Comparison of ENCODE assay signal across 13 mouse cellular contexts in the genomic region with DNA sequence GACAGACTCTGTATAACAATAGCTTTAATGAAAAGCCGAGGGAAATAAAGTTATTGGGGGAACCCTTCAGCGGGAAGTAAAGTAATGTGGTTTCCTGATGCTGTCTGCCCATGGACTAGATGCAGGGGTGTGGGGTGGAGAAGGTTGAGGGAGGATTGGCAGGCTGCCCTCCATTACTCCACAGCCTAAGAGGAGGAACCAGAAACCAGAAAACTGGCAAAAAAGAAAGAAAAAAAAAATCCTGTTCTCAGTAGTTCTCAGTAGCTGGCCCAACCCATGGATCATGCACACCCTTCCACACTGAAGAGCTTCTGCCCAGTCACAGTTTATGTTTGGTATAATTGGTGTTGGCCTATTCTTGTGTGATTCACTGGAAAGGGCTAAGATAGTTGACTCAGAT. TPM values are rescaled to one million over a fixed set of nuclear protein-coding genes. Genes with fewer than 3 reads are reported as not detected.
DNase-seq lines count a peak whose midpoint lies in the region; ATAC-seq lines count a peak whose summit lies in the region.
"Had no signal": no experiment of that assay in that cellular context is flagged by ENCODE, and none has a peak within 500 bp of the region (broad histone marks: within the 10 kb centered on the region; RNA-seq: fewer than 3 reads in every experiment).

No protein-coding gene starts in this region.

- no peak overlapping the region for H3K9ac ChIP-seq in forebrain, embryonic 11.5 days (ENCODE audit: low read length)
- H3K9ac ChIP-seq in forebrain, embryonic 14.5 days (ENCODE audit: low read length) = no peak overlapping the region
- no peak overlapping the region for H3K9ac ChIP-seq in midbrain, embryonic 15.5 days
- H3K9ac ChIP-seq: heart, embryonic 13.5 days; intestine, embryonic 15.5 days; neural tube, embryonic 13.5 days had no signal

- no peak overlapping the region for H3K4me2 ChIP-seq in forebrain, embryonic 11.5 days (ENCODE audit: low read depth, low read length, severe bottlenecking)
- no peak overlapping the region for H3K4me2 ChIP-seq in forebrain, embryonic 14.5 days (ENCODE audit: low read length)
- H3K4me2 ChIP-seq in midbrain, embryonic 15.5 days = no peak overlapping the region
- H3K4me2 ChIP-seq: heart, embryonic 13.5 days; intestine, embryonic 15.5 days; neural tube, embryonic 13.5 days had no signal

- H3K4me1 ChIP-seq in forebrain, embryonic 11.5 days (replicated peaks; ENCODE audit: control insufficient read depth, insufficient read depth, low read length) = no peaks in the 10 kb centered on the region
- no peaks in the 10 kb centered on the region for H3K4me1 ChIP-seq in forebrain, embryonic 14.5 days (ENCODE audit: control insufficient read depth, insufficient read depth, low read length)
- peaks cover 28% of the 10 kb centered on the region for H3K4me1 ChIP-seq in heart, embryonic 10.5 days
- 0 out of 2 replicates have a peak, but pooled peaks cover 2% of the 10 kb centered on the region for H3K4me1 ChIP-seq in midbrain, embryonic 15.5 days

- no peaks in the 10 kb centered on the region for H3K36me3 ChIP-seq in forebrain, embryonic 11.5 days (ENCODE audit: control insufficient read depth, insufficient read depth, low read length)
- H3K36me3 ChIP-seq in forebrain, embryonic 14.5 days (ENCODE audit: control insufficient read depth, insufficient read depth, low read length) = no peaks in the 10 kb centered on the region
- no peaks in the 10 kb centered on the region for H3K36me3 ChIP-seq in heart, embryonic 10.5 days
- no peaks in the 10 kb centered on the region for H3K36me3 ChIP-seq in midbrain, embryonic 15.5 days (replicated peaks)
- H3K36me3 ChIP-seq: heart, embryonic 13.5 days; intestine, embryonic 15.5 days; neural tube, embryonic 13.5 days had no signal

- no peak for ATAC-seq in forebrain, embryonic 11.5 days (replicated peaks; ENCODE audit: low FRiP score)
- ATAC-seq in forebrain, embryonic 14.5 days = no peak
- ATAC-seq in frontal cortex, adult (ENCODE audit: low TSS enrichment) = no peak
- no peak for ATAC-seq in midbrain, embryonic 15.5 days (replicated peaks)
- ATAC-seq: intestine, embryonic 15.5 days had no signal

- peak; percentile 19 for DNase-seq in forebrain, embryonic 11.5 days (ENCODE audit: low spot score)
- DNase-seq in forebrain, embryonic 14.5 days (ENCODE audit: low spot score) = no peak
- peak; percentile 51 for DNase-seq in urinary bladder, postnatal 14 days (ENCODE audit: low spot score)
- no peak for DNase-seq in urinary bladder, postnatal 10 days (ENCODE audit: low spot score)
- DNase-seq in heart, embryonic 10.5 days (ENCODE audit: low spot score) = peak; percentile 58
- DNase-seq in embryo, embryonic 10.5 days (ENCODE audit: low spot score) = no peak
- DNase-seq: cerebellum, adult 9-10 months had no signal

- H3K4me3 ChIP-seq in forebrain, embryonic 11.5 days (ENCODE audit: low read depth, low read length) = no peak overlapping the region
- H3K4me3 ChIP-seq in forebrain, embryonic 14.5 days (ENCODE audit: low read depth, low read length) = no peak overlapping the region
- no peak overlapping the region for H3K4me3 ChIP-seq in heart, embryonic 10.5 days
- H3K4me3 ChIP-seq in midbrain, embryonic 15.5 days = no peak overlapping the region
- H3K4me3 ChIP-seq: heart, embryonic 13.5 days; intestine, embryonic 15.5 days; neural tube, embryonic 13.5 days had no signal

- no peaks in the 10 kb centered on the region for H3K9me3 ChIP-seq in forebrain, embryonic 11.5 days (ENCODE audit: control insufficient read depth, low read length)
- no peaks in the 10 kb centered on the region for H3K9me3 ChIP-seq in forebrain, embryonic 14.5 days (replicated peaks; ENCODE audit: control insufficient read depth, low read length)
- H3K9me3 ChIP-seq in heart, embryonic 10.5 days = no peaks in the 10 kb centered on the region
- H3K9me3 ChIP-seq in midbrain, embryonic 15.5 days = no peaks in the 10 kb centered on the region
- H3K9me3 ChIP-seq: heart, embryonic 13.5 days; intestine, embryonic 15.5 days; neural tube, embryonic 13.5 days had no signal

- H3K27ac ChIP-seq in forebrain, embryonic 11.5 days (ENCODE audit: low read depth, low read length) = no peak overlapping the region
- no peak overlapping the region for H3K27ac ChIP-seq in forebrain, embryonic 14.5 days (ENCODE audit: low read depth, low read length)
- no peak overlapping the region for H3K27ac ChIP-seq in heart, embryonic 10.5 days
- H3K27ac ChIP-seq in midbrain, embryonic 15.5 days = no peak overlapping the region
- H3K27ac ChIP-seq: intestine, embryonic 15.5 days; neural tube, embryonic 13.5 days had no signal

- WGBS in forebrain, embryonic 11.5 days = 89% methylated on average over 2 of the region's 2 CpGs
- WGBS in forebrain, embryonic 14.5 days = 91% methylated on average over 2 of the region's 2 CpGs
- WGBS in heart, embryonic 10.5 days = 82% methylated on average over 2 of the region's 2 CpGs
- WGBS in midbrain, embryonic 15.5 days = 77% methylated on average over 2 of the region's 2 CpGs

- no peaks in the 10 kb centered on the region for H3K27me3 ChIP-seq in forebrain, embryonic 11.5 days (ENCODE audit: control insufficient read depth, insufficient read depth, low read length)
- H3K27me3 ChIP-seq in forebrain, embryonic 14.5 days (replicated peaks; ENCODE audit: control insufficient read depth, insufficient read depth, low read length) = no peaks in the 10 kb centered on the region
- peaks cover 17% of the 10 kb centered on the region for H3K27me3 ChIP-seq in heart, embryonic 10.5 days (ENCODE audit: insufficient read depth, poor library complexity, severe bottlenecking)
- no peaks in the 10 kb centered on the region for H3K27me3 ChIP-seq in midbrain, embryonic 15.5 days (replicated peaks)
- H3K27me3 ChIP-seq: intestine, embryonic 15.5 days; neural tube, embryonic 13.5 days had no signal

RNA-seq across cellular contexts. Expression of a gene that starts 27.6 kb away (rescaled TPM):
- polyA plus RNA-seq in forebrain, embryonic 11.5 days (2014; fragmentation: Nextera tagmentation; extraction: Ambion mirVana) = 0.21 TPM in 1 of 2 replicates, not detected in the other
- polyA plus RNA-seq in forebrain, embryonic 14.5 days (2014; fragmentation: Nextera tagmentation; extraction: Ambion mirVana) = not detected in 2 replicates
- polyA plus RNA-seq in heart, embryonic 10.5 days (2016; fragmentation: Nextera tagmentation; extraction: Ambion mirVana) = 0.70 and 0.73 TPM in 2 replicates
- 0.18 TPM in 1 of 2 replicates, not detected in the other for polyA plus RNA-seq in midbrain, embryonic 15.5 days (2015; fragmentation: Nextera tagmentation; extraction: Ambion mirVana)
- polyA plus RNA-seq: lung, embryonic 16.5 days; neural tube, embryonic 13.5 days had no signal

RNA-seq across cellular contexts. Expression of a gene that starts 27.7 kb away (rescaled TPM):
- polyA plus RNA-seq in forebrain, embryonic 11.5 days (2014; fragmentation: Nextera tagmentation; extraction: Ambion mirVana) = 0.23 TPM in 1 of 2 replicates, not detected in the other
- polyA plus RNA-seq in forebrain, embryonic 14.5 days (2014; fragmentation: Nextera tagmentation; extraction: Ambion mirVana) = 0.11 and 0.28 TPM in 2 replicates
- polyA plus RNA-seq in heart, embryonic 10.5 days (2016; fragmentation: Nextera tagmentation; extraction: Ambion mirVana) = not detected in 2 replicates
- 0.14 and 0.17 TPM in 2 replicates for polyA plus RNA-seq in midbrain, embryonic 15.5 days (2015; fragmentation: Nextera tagmentation; extraction: Ambion mirVana)
- polyA plus RNA-seq: neural tube, embryonic 13.5 days had no signal

RNA-seq across cellular contexts. Expression of a gene that starts 34.1 kb away (rescaled TPM):
- polyA plus RNA-seq in forebrain, embryonic 11.5 days (2014; fragmentation: Nextera tagmentation; extraction: Ambion mirVana) = 0.52 and 0.64 TPM in 2 replicates
- polyA plus RNA-seq in forebrain, embryonic 14.5 days (2014; fragmentation: Nextera tagmentation; extraction: Ambion mirVana) = 0.36 TPM in 1 of 2 replicates, not detected in the other
- polyA plus RNA-seq in heart, embryonic 10.5 days (2016; fragmentation: Nextera tagmentation; extraction: Ambion mirVana) = 2.0 and 3.4 TPM in 2 replicates
- 0.34 and 0.38 TPM in 2 replicates for polyA plus RNA-seq in midbrain, embryonic 15.5 days (2015; fragmentation: Nextera tagmentation; extraction: Ambion mirVana)

Comparison
In these comparisons a context has a peak if more than half of its experiments do, and no peak if none do; other contexts are left out.
1. DNase-seq: peak in forebrain, embryonic 11.5 days (single experiment), urinary bladder, postnatal 14 days (single experiment) and heart, embryonic 10.5 days (single experiment); none in forebrain, embryonic 14.5 days (single experiment), urinary bladder, postnatal 10 days (single experiment) and embryo, embryonic 10.5 days (single experiment).